Mouse (Mus musculus) limb, embryonic 14.5 days (tissue): ENCODE data around the gene Foxn1. TPM values are rescaled to one million over a fixed set of nuclear protein-coding genes. Genes with fewer than 3 reads are reported as not detected.

Experiments used
- ATAC-seq: fragments of 200-750 bp; cut with Nextera tagmentation; 2 replicates; pipeline ENCODE4 v1.8.0; 2017; ENCODE audit warnings: low read depth, moderate number of reproducible peaks, moderate TSS enrichment; ENCODE audit not compliant: low FRiP score
- DNase-seq: peaks from one replicate; pipeline ENCODE4 v3.0.0-alpha.2; 2015; ENCODE audit warnings: low spot score
- H3K27ac ChIP-seq: fragments of 300-500 bp; sonication (generic); replicated peaks from 2 replicates; pipeline ENCODE4 v1.5.1; 2014; ENCODE audit warnings: low read depth, mild to moderate bottlenecking, low read length, moderate library complexity, mixed read lengths
- H3K27me3 ChIP-seq: fragments of 300-500 bp; sonication (generic); 2 replicates; pipeline ENCODE4 v1.6.1; 2014; ENCODE audit warnings: low read length, mixed read lengths; ENCODE audit not compliant: control insufficient read depth, insufficient read depth
- H3K36me3 ChIP-seq: fragments of 300-500 bp; sonication (generic); 2 replicates; pipeline ENCODE4 v1.6.1; 2014; ENCODE audit warnings: mild to moderate bottlenecking, low read length, moderate library complexity, mixed read lengths; ENCODE audit not compliant: control insufficient read depth, insufficient read depth
- H3K4me1 ChIP-seq: fragments of 300-500 bp; sonication (generic); 2 replicates; pipeline ENCODE4 v1.6.1; 2014; ENCODE audit warnings: antibody characterized with exemption, low read length, mixed read lengths; ENCODE audit not compliant: control insufficient read depth, insufficient read depth
- H3K4me2 ChIP-seq: fragments of 300-500 bp; sonication (generic); replicated peaks from 2 replicates; pipeline ENCODE4 v1.6.1; 2014; ENCODE audit warnings: low read depth, mild to moderate bottlenecking, low read length, moderate library complexity; ENCODE audit not compliant: severe bottlenecking
- H3K4me3 ChIP-seq: fragments of 300-500 bp; sonication (generic); replicated peaks from 2 replicates; pipeline ENCODE4 v1.5.1; 2014; ENCODE audit warnings: low read length
- H3K9ac ChIP-seq: fragments of 300-500 bp; sonication (generic); 2 replicates; pipeline ENCODE4 v1.6.1; 2014; ENCODE audit warnings: mild to moderate bottlenecking, low read depth, low read length, moderate library complexity; ENCODE audit not compliant: severe bottlenecking
- H3K9me3 ChIP-seq: fragments of 300-500 bp; sonication (generic); 2 replicates; pipeline ENCODE4 v1.6.1; 2016; ENCODE audit warnings: low read length; ENCODE audit not compliant: control insufficient read depth
- POLR2A ChIP-seq: fragments of 200-500 bp; IDR thresholded peaks from 2 replicates; pipeline ENCODE4 v1.8.0; 2012; ENCODE audit warnings: inconsistent platforms, mild to moderate bottlenecking, moderate library complexity, borderline replicate concordance; ENCODE audit not compliant: insufficient read depth, insufficient read length; ENCODE audit errors: extremely low read depth
- WGBS: fragments of 180-500 bp; shearing (Covaris S2); extraction: QIAGEN DNeasy Blood & Tissue Kit; methylation state at CpG from one replicate; pipeline ENCODE4 v1.1.7; 2014; 5-methylcytosine and 5-hydroxymethylcytosine counted together
- polyA plus RNA-seq, 2 experiments: library from polyadenylated mRNA; depleted of rRNA in 1 of 2; stranded (reverse) in 1 of 2; unstranded in 1 of 2; fragments of >200 nt; fragmentation: Nextera tagmentation in 1 of 2; extraction: Ambion mirVana in 1 of 2; gene quantifications; 2 replicates each; pipeline versions ENCODE4 v1.2.1 to v1.2.3; 2012 to 2014

Foxn1 gene
- polyA plus RNA-seq, 2 experiments = 0.96 to 1.9 TPM

GRCm38 (mm10) chr11:78358330-78359007, 27.9 kb downstream of the Foxn1 start:
- Histone ChIP-seq H3K9me3 (no peaks in the 10 kb centered on the region), H3K27ac (no peak overlapping the region), H3K4me1 (peaks cover 5% of the 10 kb centered on the region), H3K27me3 (no peaks in the 10 kb centered on the region), H3K36me3 (no peaks in the 10 kb centered on the region), H3K4me3 (no peak overlapping the region), H3K4me2 (no peak overlapping the region), H3K9ac (no peak overlapping the region)
- peak; percentile 50 for DNase-seq
- no peak for TF ChIP-seq POLR2A
- WGBS = 16% methylated on average over 22 of the region's 22 CpGs
- no peak for ATAC-seq

DNA sequence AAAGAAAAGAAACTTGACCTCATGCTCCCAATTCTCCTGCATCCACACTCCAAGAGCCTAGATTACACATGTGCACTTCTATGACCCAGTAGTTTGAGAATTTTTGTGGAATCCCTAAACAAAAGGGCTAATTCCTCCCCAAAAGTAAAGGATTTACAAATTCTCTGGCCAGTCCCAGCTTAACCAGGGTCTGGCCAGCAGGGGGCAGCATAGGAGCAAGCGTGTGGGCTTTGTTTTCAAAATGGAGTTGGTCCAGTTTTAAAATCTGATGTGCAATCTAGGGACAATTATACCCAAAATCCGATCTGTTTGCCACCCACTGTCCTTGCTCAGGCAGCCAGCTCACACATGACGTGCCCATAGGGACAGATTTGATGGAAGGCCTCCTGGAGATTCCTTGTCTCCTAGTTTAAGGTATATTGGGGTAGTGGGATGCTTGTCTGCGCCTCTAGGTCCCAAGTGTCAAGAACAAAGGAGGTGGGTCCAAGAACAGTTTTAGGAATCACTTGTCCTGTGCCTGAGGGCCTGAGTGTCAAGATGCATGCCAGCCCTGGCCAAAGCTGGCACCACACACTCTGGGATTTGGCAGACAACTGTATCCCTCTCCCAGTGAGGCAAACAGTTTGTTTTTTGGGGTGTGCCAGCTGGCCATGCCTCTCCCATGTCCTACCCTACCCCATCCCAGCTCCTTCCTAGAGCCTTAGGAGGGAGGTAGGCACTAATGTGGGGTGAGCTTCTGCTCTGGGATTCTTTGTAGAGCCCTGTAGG, 30.7 kb downstream of the Foxn1 start:
- Histone ChIP-seq H3K9me3 (no peaks in the 10 kb centered on the region), H3K27me3 (no peaks in the 10 kb centered on the region), H3K4me3 (no peak overlapping the region), H3K4me2 (no peak overlapping the region), H3K9ac (no peak overlapping the region), H3K4me1 (no peaks in the 10 kb centered on the region), H3K27ac (no peak overlapping the region), H3K36me3 (no peaks in the 10 kb centered on the region)
- TF ChIP-seq POLR2A = no peak
- 33% methylated on average over 4 of the region's 4 CpGs for WGBS
- no peak for ATAC-seq
- DNase-seq = peak; percentile 49

DNA sequence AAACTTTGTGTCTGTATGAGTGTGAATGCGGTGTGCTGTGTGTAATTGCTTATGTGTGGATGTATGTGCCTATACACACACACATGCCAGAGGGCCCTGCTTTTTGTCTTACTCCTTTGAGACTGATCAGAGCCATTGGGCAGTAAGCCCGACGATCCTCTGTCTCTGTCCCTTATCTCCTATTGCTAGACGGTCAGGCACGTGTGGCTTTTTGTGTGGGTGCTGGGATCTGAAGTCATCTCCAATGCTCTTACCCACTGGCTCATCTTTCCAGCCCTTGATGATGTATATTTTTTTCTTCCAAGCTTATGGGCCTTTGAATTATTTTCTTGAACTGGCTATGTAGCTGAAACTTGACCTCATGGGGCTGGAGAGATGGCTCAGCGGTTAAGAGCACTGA, 31.5 kb downstream of the Foxn1 start:
- no peak overlapping the region for H3K27ac ChIP-seq
- H3K9ac ChIP-seq = no peak overlapping the region
- no peak overlapping the region for H3K4me2 ChIP-seq
- H3K36me3 ChIP-seq = no peaks in the 10 kb centered on the region
- H3K4me1 ChIP-seq = no peaks in the 10 kb centered on the region
- no peaks in the 10 kb centered on the region for H3K9me3 ChIP-seq
- WGBS = 87% methylated on average over 6 of the region's 6 CpGs
- ATAC-seq = no peak
- no peak for TF ChIP-seq POLR2A
- no peak for DNase-seq
- no peaks in the 10 kb centered on the region for H3K27me3 ChIP-seq
- no peak overlapping the region for H3K4me3 ChIP-seq

DNA sequence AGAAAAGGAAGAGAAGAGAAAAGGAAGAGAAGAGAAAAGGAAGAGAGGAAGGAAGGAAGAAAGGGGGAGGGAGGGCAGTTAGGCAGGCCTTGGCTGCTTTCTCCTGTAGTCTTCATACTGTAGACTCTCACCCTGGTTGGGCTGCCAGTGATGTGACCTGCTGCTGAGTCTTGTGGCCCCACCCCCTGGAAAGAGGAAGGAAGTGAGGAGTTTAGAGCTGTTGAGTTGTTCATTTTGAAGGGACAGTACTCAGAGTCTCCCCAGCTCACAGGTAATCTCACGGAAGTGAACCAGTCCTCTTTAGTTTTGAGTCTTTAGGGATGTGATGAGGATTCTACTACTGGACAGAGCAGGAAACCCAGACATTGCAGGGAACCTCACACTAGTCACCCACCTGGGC, 33.3 kb downstream of the Foxn1 start:
- Histone ChIP-seq H3K4me2 (no peak overlapping the region), H3K9ac (no peak overlapping the region), H3K36me3 (peaks cover 15% of the 10 kb centered on the region), H3K27ac (no peak overlapping the region), H3K9me3 (no peaks in the 10 kb centered on the region), H3K4me1 (no peaks in the 10 kb centered on the region), H3K27me3 (no peaks in the 10 kb centered on the region), H3K4me3 (no peak overlapping the region)
- DNase-seq (no peak), ATAC-seq (no peak)
- 79% methylated on average over 1 of the region's 1 CpGs for WGBS
- TF ChIP-seq POLR2A = no peak

DNA sequence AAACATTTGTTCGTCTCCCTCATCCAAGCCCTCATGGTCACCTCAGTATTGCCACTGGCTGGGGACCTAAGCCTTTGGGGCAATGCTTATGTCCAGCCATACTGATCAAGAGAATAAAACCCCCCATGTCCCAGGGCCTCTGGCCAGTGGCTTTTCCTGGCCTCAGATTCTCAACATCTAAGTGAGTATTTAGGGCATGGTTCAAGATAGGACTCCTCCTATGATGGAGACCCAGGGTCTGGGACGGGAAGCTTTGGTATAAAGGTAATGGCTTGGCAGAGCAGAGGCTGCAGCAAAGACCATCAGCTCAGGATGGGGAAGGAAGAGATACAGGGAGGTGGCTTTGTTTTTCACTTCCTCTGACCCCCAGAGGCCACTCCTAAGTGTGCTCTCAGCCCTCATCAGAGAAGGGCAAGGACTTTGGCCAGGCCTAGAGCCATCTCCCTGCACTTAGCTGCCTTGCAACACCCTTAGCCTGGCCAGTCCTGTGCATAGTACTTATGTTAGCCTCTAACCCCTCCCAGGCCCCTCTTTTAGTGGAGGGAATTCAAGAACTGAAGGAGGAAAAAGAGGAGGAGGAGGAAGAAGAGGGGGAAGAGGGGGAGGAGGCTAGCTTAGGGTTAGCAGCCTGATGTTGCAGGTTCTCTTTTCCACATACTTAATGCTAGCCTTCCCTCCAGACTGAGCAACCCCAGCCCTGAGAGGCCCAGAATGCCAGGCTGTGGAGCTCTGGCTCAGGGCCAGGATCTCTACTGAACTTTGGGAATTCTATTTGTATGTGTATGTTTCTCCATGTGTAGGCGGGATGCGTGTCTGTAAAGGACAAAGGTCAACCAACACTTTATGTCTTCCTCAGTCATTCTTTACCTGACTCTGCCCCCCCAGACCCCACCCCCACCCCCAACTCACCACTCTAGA, 36.7 kb downstream of the Foxn1 start:
- Histone ChIP-seq H3K4me2 (no peak overlapping the region), H3K27ac (no peak overlapping the region), H3K9me3 (no peaks in the 10 kb centered on the region), H3K9ac (no peak overlapping the region), H3K4me3 (no peak overlapping the region), H3K27me3 (no peaks in the 10 kb centered on the region), H3K4me1 (peaks cover 17% of the 10 kb centered on the region), H3K36me3 (peaks cover 27% of the 10 kb centered on the region)
- no peak for TF ChIP-seq POLR2A
- DNase-seq (no peak), ATAC-seq (no peak)
- WGBS = 80% methylated on average over 4 of the region's 4 CpGs
